Mouse (Mus musculus) neural tube, embryonic 14.5 days (tissue): Measurements from ENCODE around the gene Lrrc74b. TPM values are rescaled to one million over a fixed set of nuclear protein-coding genes. Genes with fewer than 3 reads are reported as not detected.
A peak's percentile ranks its signal among the peaks of the same experiment; 100 is the strongest.

ENCODE experiments used
- ATAC-seq: fragments of 200-750 bp; cut with Nextera tagmentation; 2 replicates; pipeline ENCODE4 v1.8.0; 2017; ENCODE audit warnings: low read depth, mild to moderate bottlenecking, moderate TSS enrichment, moderate library complexity
- H3K27ac ChIP-seq: fragments of 300-500 bp; sonication (generic); 2 replicates; pipeline ENCODE4 v1.5.1; 2014; ENCODE audit warnings: low read depth, mild to moderate bottlenecking, control low read depth, low read length, moderate library complexity, mixed read lengths
- H3K27me3 ChIP-seq: fragments of 300-500 bp; sonication (generic); 2 replicates; pipeline ENCODE4 v1.6.1; 2014; ENCODE audit warnings: low read length; ENCODE audit not compliant: control insufficient read depth, insufficient read depth
- H3K36me3 ChIP-seq: fragments of 300-500 bp; sonication (generic); 2 replicates; pipeline ENCODE4 v1.6.1; 2014; ENCODE audit warnings: low read length, mixed read lengths; ENCODE audit not compliant: control insufficient read depth, insufficient read depth
- H3K4me1 ChIP-seq: fragments of 300-500 bp; sonication (generic); 2 replicates; pipeline ENCODE4 v1.6.1; 2014; ENCODE audit warnings: low read length; ENCODE audit not compliant: control insufficient read depth, insufficient read depth
- H3K4me2 ChIP-seq: fragments of 300-500 bp; sonication (generic); 2 replicates; pipeline ENCODE4 v1.6.1; 2014; ENCODE audit warnings: mild to moderate bottlenecking, low read depth, low read length, control low read depth
- H3K4me3 ChIP-seq: fragments of 300-500 bp; sonication (generic); 2 replicates; pipeline ENCODE4 v1.5.1; 2014; ENCODE audit warnings: low read depth, low read length, control low read depth, mixed read lengths
- H3K9ac ChIP-seq: fragments of 300-500 bp; sonication (generic); replicated peaks from 2 replicates; pipeline ENCODE4 v1.6.1; 2014; ENCODE audit warnings: low read depth, mild to moderate bottlenecking, control low read depth, low read length, mixed read lengths
- H3K9me3 ChIP-seq: fragments of 300-500 bp; sonication (generic); 2 replicates; pipeline ENCODE4 v1.6.1; 2016; ENCODE audit warnings: low read length; ENCODE audit not compliant: control insufficient read depth
- WGBS: fragments of 180-500 bp; shearing (Covaris S2); extraction: QIAGEN DNeasy Blood & Tissue Kit; methylation state at CpG from one replicate; pipeline ENCODE4 v1.1.7; 2014; 5-methylcytosine and 5-hydroxymethylcytosine counted together
- polyA plus RNA-seq: library from polyadenylated mRNA; unstranded; fragments of >200 nt; fragmentation: Nextera tagmentation; extraction: Ambion mirVana; gene quantifications from 2 replicates; pipeline ENCODE4 v1.2.1, GENCODE M21; 2014

The Lrrc74b gene
- 0.79 and 1.1 TPM in 2 replicates for polyA plus RNA-seq

DNA sequence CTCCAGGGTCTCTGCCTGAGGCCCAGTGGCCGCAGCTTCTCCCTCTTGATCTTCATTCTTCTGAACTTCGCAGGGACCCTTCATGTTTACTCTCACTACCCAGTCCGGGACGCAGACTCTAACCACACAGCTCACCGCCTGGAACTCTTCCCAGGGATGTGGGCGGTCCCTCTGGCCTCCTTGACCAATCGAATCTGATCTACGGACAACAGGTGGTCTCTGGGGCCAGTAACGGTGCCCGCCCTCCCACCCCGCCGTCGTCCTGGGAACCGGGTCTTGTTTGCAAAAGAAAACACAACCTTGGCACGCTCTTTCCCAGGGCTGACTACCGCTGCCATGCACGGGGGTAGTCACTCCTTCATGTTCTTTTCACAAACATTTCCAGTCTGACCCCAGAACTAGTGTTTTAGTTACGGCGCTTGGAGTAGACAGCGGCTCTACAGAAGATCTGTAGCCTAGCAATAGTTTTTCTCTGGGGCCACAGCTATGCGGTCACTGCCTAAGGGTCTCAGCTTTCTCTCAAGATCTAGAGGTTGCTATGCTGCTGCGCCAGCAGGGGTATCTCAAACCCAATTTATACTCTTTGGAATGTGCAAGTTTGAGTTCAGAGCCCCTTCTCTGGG lies at the start of gene Lrrc74b:
Lrrc74b (minus strand) TSS at position 120 of the 623 bp plus-strand sequence.
- H3K4me1 ChIP-seq: peaks cover 5% of the 10 kb centered on the region; the same call in 1 of the 2 replicates
- H3K27ac ChIP-seq: peak within 1 kb of the TSS; percentile 52
- H3K9me3 ChIP-seq: no peaks in the 10 kb centered on the region
- ATAC-seq: peak; percentile 74; the same call in 1 of the 2 replicates
- H3K9ac ChIP-seq: 0 out of 2 replicates have a peak within 1 kb of the TSS, but pooled peaks have one; percentile 16
- no peaks in the 10 kb centered on the region for H3K27me3 ChIP-seq
- H3K4me2 ChIP-seq: peak within 1 kb of the TSS; percentile 38
- no peak within 1 kb of the TSS; the same call in 1 of the 2 replicates for H3K4me3 ChIP-seq
- 2% methylated on average over 22 of the region's 22 CpGs for WGBS
- no peaks in the 10 kb centered on the region for H3K36me3 ChIP-seq

DNA sequence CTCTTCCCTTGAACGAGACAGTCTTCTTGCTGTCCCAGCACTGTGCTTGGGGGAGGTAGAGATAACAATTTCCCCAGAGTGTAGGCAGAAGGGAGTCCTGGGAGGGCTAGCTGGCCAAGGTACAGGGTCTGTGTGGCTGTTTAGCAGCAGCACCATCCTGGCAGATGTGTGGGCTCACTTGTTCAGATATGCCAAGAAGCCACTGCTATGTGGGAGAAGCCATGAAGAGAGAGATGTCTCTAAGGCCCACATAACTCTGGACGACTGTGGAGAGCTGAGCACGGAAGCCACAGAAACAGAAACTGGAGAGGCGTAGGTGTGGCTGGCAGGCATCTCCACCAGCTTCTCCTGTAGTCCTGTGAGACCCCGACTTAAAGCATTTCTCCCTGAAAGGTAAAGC lies 44.6 kb upstream of the Lrrc74b start:
- ATAC-seq: no peak
- no peaks in the 10 kb centered on the region for H3K4me1 ChIP-seq
- H3K9me3 ChIP-seq: no peaks in the 10 kb centered on the region
- no peaks in the 10 kb centered on the region for H3K36me3 ChIP-seq
- no peaks in the 10 kb centered on the region for H3K27me3 ChIP-seq
- no peak overlapping the region for H3K4me3 ChIP-seq
- H3K27ac ChIP-seq: no peak overlapping the region
- H3K4me2 ChIP-seq: no peak overlapping the region
- 82% methylated on average over 5 of the region's 5 CpGs for WGBS
- no peak overlapping the region for H3K9ac ChIP-seq

DNA sequence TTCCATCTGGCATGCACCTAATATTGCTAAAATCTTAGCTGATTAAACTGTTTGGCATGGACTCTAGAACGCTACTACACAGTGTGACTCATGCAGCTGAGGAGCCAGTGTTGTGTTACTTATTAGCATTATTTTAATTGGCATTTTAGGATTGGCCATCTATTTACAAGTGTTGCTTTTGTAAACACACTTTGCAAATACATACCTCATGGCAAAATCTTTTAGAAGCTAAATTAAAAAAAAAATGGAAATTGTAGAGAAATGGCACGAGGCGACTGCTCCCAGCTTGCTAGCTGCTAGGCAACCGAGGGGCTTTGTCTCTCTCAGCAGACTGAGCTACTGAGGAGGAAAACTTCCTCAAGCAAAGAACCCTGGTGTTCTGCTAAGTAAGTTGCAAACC lies 43.9 kb upstream of the Lrrc74b start:
- no peaks in the 10 kb centered on the region for H3K36me3 ChIP-seq
- no peak overlapping the region for H3K4me3 ChIP-seq
- no peaks in the 10 kb centered on the region for H3K9me3 ChIP-seq
- no peak for ATAC-seq
- no peak overlapping the region for H3K9ac ChIP-seq
- H3K27me3 ChIP-seq: no peaks in the 10 kb centered on the region
- no peak overlapping the region for H3K27ac ChIP-seq
- no peak overlapping the region for H3K4me2 ChIP-seq
- 69% methylated on average over 4 of the region's 4 CpGs for WGBS
- H3K4me1 ChIP-seq: no peaks in the 10 kb centered on the region

DNA sequence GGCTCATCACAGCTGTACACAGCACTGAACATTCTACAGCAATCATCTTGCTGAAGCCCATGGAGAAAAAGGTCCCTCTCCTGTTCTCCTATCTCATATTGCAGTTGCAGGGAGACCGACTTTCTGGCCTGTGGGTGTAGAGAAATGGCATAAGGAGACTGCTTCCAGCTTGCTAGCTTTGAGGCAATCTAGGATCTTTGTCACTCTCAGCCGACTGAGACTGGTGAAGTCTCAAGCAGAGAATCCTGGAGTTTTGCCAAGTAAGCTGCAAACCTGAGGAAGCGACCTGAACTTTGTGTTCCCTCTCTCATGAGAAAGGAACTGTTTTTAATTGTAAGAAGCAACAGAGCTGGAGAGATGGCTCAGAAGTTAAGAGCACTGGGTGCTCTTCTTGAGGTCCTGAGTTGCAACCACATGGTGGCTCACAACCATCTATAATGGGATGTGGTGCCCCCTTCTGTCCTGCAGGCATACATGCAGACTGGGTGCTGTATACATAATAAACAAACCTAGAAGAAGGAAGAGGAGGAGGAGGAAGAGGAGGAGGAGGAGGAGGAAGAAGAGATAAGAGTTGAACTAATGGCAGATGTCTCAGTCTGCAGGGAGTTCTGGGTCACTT lies 40.0 kb upstream of the Lrrc74b start:
- H3K4me3 ChIP-seq: no peak overlapping the region
- no peak overlapping the region for H3K4me2 ChIP-seq
- H3K9me3 ChIP-seq: no peaks in the 10 kb centered on the region
- ATAC-seq: no peak
- no peaks in the 10 kb centered on the region for H3K4me1 ChIP-seq
- no peak overlapping the region for H3K27ac ChIP-seq
- H3K36me3 ChIP-seq: no peaks in the 10 kb centered on the region
- no peak overlapping the region for H3K9ac ChIP-seq
- 78% methylated on average over 3 of the region's 3 CpGs for WGBS
- no peaks in the 10 kb centered on the region for H3K27me3 ChIP-seq

DNA sequence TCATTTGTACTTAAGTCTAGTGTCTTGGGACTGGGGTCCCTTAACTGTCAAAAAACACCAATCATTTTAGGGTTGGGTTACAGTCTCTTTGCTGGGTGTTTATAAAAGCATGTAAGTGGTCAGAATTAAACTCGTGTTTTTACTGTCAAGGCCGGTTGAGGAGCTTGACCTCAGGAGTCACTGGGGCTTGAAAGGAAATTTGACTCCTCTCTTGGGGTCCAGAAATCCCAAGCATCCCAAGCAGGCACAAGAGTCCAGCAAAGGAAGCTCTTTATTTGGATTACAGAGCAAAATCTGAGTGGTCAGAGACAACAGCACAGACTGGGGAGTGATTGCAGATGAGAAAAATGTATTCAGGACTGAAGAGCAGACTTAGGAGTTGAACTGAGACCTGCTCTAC lies 29.7 kb upstream of the Lrrc74b start:
- Histone ChIP-seq H3K4me3 (no peak overlapping the region), H3K36me3 (no peaks in the 10 kb centered on the region), H3K4me1 (no peaks in the 10 kb centered on the region), H3K9ac (no peak overlapping the region), H3K27ac (no peak overlapping the region), H3K4me2 (no peak overlapping the region), H3K27me3 (no peaks in the 10 kb centered on the region), H3K9me3 (no peaks in the 10 kb centered on the region)
- ATAC-seq: no peak
- 67% methylated on average over 2 of the region's 2 CpGs for WGBS

DNA sequence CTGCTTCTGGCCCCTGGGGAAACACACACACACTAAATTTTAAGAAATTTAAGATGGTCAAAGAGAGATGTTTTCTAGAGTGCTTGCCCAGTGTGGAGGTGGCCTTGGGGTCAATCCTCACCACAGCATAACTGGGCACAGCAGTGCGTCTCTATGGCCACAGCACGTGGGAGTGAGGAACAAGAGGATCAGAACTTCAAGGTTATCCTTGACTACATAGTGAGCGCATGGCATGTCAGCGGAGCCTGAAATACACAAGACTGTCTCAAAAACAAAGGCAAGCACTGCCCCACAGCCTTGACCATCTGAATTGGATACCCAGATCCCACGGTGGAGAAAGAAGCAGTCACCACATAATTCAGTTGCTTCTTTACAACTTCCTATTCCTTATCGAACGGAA lies 23.5 kb upstream of the Lrrc74b start:
- Histone ChIP-seq H3K27me3 (no peaks in the 10 kb centered on the region), H3K4me2 (no peak overlapping the region), H3K27ac (no peak overlapping the region), H3K36me3 (no peaks in the 10 kb centered on the region), H3K9me3 (no peaks in the 10 kb centered on the region), H3K9ac (no peak overlapping the region), H3K4me1 (no peaks in the 10 kb centered on the region), H3K4me3 (no peak overlapping the region)
- ATAC-seq: no peak
- WGBS: 83% methylated on average over 7 of the region's 7 CpGs

DNA sequence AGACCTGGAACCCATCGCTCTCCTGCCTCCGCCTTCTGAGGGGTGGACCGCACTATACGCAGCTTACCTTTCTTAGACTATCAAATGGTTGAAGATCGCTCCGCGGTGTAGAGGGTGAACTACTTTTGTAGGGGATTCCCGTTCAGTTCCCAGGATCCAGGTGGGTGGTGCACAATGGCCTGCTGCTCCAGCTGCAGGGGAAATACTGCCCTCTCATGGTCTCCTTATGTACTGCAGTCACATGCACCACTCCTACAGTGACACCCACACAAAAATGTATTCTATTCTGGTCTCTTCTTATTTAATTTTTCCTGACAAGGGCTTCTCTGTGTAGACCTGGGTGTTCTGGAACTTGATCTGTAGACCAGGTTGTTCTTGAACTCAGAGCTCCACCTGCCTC lies 22.0 kb upstream of the Lrrc74b start, which contains the start of gene Slc7a4:
Slc7a4 (minus strand) TSS at position 151 of the 400 bp plus-strand sequence.
- Histone ChIP-seq H3K4me1 (no peaks in the 10 kb centered on the region), H3K9me3 (no peaks in the 10 kb centered on the region), H3K27me3 (no peaks in the 10 kb centered on the region), H3K27ac (no peak within 1 kb of the TSS), H3K36me3 (no peaks in the 10 kb centered on the region), H3K4me2 (no peak within 1 kb of the TSS), H3K9ac (no peak within 1 kb of the TSS), H3K4me3 (no peak within 1 kb of the TSS)
- 16% methylated on average over 8 of the region's 8 CpGs for WGBS
- no peak for ATAC-seq

DNA sequence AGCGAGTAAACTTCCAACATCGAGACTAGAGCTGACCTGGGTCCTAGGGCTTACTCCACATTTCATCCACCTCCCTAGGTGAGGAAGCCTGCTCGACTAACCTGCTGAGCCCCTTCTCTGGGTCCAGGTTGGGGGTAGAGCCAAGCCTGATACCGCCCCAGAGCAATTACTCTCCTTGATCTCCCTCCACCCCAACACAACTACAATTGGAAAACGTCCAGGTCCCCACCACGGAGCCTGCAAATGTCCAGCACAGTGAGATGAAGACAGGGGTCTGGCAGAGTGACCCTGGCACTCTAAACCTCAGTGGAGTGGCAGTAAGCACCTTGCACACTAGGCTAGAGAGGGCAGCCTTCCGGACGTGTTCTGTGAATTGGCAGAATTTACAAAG lies 15.8 kb upstream of the Lrrc74b start:
- Histone ChIP-seq H3K36me3 (no peaks in the 10 kb centered on the region), H3K27me3 (peaks cover 6% of the 10 kb centered on the region), H3K4me2 (peak overlapping the region; percentile 68), H3K9ac (peak overlapping the region; percentile 74), H3K4me3 (peak overlapping the region; percentile 47), H3K27ac (peak overlapping the region; percentile 44; the same call in 1 of the 2 replicates), H3K9me3 (no peaks in the 10 kb centered on the region), H3K4me1 (peaks cover 9% of the 10 kb centered on the region)
- 11% methylated on average over 8 of the region's 8 CpGs for WGBS
- ATAC-seq: 0 out of 2 replicates have a peak, but pooled peaks have one; percentile 26
